Mouse (Mus musculus) T-helper 17 cell (primary cell): Measurements from ENCODE around the gene Iqcn.

Experiments
- in situ Hi-C, 2 experiments: fragments of 300-600 bp; cut with MboI, MseI; formaldehyde crosslinking; loops; 1 replicate in 1 of 2; 2 replicates in 1 of 2; pipeline ENCODE4 v1.15.1; 2025; ENCODE audit warnings: high pct_unique_total_duplicates in 2 of 2

Gene Iqcn

DNA sequence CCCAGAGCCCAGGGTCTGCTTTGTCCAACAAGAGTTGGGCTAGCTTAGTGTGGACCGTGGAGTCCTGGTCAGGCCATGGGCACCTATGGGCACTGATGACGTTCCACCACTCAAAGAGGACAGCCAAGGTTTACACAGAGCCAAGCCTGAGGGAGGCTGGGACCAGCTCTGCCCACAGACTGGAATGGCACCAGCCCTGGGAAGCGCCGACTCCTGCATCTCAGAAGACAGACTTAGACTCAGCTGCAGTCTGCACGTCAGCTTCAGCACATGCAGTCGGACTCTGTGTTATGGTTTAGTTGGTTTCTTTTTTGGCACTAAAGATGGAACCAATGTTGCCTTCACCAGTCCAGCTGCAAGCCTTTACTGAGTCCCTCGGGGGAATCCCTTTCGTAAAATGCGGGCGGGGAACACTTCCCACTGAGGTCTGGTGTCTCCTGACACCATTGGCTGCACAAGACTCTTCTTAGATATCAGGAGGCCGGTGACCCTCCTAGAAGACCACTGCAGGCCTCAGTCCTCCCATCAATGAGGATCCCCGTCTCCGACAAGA lies 46.9 kb downstream of the Iqcn start:
- in situ Hi-C loops = loop anchor here in 1 of 2 experiments (5.0 kb wide), 1 partner anchor 38 kb away; no protein-coding TSS in a partner anchor

DNA sequence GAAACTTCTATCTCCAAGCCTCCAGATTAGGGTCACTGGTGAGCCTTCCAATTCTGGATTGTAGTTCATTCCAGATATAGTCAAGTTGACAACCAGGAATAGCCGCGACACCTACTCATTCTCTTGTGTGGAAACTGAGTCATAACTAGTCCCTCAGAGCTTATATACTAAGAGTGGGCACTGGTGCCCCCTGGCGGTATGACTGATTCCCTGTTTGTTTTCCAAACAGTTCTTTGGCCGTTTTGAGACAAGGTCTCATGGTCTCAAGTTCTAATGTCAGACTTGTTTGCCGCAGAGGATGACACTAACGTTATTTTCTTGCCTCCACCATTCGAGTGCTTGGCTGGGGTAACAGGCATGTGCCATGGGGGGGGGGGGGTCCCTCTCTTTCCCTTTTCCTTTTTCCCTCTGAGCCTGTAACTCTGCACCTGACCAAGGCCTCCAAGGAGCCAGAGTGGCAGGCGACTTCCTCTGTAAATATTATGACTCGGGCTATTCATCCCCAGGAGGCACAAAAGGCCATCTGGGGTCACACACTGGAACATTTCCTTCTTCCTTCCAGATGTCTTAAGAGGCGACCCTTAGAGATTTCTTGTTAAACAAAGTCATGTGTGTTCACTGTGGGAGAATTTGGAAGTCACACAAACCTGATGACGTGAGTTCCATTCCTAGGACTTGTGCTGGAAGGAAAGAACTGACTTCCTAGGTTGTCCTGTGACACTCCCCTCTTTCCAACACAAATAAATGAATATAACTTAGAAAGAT lies 48.9 kb downstream of the Iqcn start:
- in situ Hi-C loops = loop anchor here in 1 of 2 experiments (5.0 kb wide), 1 partner anchor 40 kb away; no protein-coding TSS in a partner anchor

DNA sequence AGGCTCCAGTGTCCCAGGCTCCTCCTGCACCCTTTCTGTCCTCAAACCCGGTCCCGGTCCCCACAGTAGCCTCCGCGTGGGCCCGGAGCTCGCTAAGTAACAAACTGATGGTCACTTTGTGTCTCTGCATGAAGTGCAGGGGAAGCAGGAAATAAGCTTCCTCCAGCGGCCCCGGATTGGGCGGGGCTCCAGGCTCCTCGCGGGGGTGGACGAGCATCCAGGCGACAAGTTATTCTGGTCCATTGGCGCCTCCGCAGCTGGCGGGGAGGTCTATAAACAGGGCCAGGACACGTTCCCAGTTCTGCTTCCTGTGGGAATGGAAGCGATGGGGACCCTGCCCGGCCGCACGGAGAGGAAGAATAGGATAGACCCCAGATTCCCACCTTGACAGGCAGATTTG lies 49.9 kb downstream of the Iqcn start:
- in situ Hi-C loops = loop anchor here in 1 of 2 experiments (5.0 kb wide), 1 partner anchor 41 kb away; no protein-coding TSS in a partner anchor

DNA sequence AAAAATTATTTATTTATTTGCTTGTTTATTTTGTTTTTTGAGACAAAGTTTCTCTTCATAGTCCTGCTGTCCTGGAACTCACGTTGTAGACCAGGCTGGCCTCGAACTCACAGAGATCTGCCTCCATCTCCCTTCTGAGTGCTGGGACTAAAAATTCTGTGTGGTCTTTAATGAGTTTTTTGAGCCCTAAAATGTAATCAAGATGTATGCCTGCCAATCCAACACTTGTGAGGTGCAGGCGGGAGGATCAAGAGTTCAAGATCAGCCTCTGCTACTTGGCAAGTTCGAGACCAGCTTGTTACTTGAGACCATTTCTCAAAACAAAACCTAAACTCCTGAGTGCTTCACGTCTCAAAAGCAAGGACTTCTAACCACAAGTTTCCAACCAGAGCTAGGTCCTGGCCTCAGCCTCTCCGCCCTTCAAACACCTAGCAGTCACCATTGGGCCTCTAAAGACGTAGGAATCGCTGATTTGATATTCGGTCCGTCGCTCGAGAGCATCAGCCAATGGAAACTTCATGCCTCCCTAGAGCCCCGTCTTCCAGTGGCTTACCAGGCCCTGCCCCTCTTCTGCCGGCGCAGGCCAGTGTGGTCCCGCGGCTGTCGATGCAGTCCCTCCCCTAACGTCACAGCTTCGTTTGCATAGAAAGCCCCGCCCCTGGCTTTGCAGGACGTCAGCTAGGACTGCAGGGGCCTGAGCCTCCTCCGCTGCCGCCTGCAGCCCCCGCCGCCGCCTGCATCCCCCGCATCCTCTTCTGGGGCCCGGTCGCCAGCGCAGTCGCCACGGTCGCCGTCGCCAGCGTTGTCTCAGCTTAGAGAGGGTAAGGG lies 51.0 kb downstream of the Iqcn start, which contains the start of gene Rab3a:
Gene Rab3a (plus strand): TSS at position 637 of the 828 bp plus-strand sequence.
- in situ Hi-C loops = loop anchor here in 1 of 2 experiments (5.0 kb wide), 1 partner anchor 42 kb away; no protein-coding TSS in a partner anchor

DNA sequence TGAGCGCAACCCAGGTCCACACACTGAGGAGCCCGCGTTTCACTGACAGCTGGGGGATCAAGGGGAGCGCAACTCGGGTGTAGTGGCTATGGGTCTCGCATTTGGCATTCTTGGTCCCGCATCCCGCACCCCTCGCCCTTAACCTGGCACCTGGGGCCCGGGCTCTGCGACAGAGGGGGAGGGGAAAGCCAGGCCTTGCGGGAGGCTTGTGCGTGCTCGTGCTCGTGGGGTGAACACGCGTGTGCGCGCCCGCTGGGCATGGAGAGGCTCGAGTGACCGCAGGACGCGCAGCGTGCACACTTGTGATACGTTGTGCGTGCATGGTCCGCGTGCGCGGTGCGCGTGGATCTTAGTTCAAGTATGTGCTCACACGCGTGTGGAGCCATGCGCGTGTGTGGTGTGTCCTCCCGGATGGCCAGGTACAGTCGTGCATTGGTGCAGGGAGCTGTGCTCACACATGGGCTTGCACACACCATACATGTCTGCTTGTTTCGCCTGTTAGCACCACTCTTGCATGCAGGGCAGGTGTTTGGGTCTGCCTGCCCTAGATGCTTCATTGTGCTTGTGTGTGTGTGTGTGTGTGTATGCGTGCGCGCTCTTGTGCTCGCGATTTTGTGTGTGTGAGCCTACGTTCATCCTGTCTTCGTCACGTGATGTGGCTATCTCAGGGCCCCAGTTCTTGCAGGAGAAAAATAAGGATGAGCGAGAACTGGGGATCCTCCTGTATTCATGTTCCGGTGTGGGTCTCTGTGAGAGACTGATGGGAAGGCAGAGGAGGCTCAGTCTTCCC lies 51.8 kb downstream of the Iqcn start:
- in situ Hi-C loops = loop anchor here in 1 of 2 experiments (5.0 kb wide), 1 partner anchor 43 kb away; no protein-coding TSS in a partner anchor

DNA sequence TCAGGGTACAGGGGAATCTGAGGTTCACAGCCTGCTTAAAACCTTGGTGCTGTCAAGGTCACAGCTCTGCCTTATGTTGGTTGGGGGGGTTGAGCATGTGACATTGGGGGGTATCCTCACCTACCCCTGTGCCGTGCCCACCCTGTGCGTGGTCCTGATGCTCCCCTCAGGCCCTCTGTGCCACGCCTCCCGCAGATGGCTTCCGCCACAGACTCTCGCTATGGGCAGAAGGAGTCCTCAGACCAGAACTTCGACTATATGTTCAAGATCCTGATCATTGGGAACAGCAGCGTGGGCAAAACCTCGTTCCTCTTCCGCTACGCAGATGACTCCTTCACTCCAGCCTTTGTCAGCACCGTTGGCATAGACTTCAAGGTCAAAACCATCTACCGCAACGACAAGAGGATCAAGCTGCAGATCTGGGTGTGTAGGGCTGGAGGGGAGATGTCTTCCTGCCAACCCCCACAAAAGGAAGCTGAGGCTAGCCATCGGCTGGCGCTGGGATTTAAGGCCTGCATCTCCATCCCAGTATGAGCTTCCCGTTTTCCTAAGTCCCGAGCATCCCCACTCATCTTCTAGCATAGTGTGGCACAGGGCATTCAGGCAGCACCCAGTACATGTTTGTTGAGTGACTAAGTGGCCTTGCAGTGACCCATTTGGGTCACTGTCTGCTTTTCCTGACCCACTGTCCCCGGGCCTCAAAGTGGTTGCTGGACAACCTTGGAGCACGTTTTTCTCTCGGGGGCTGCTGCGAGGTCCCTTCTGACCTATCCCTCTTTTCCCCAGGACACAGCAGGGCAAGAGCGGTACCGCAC lies 52.6 kb downstream of the Iqcn start:
- in situ Hi-C loops = no loop called here

DNA sequence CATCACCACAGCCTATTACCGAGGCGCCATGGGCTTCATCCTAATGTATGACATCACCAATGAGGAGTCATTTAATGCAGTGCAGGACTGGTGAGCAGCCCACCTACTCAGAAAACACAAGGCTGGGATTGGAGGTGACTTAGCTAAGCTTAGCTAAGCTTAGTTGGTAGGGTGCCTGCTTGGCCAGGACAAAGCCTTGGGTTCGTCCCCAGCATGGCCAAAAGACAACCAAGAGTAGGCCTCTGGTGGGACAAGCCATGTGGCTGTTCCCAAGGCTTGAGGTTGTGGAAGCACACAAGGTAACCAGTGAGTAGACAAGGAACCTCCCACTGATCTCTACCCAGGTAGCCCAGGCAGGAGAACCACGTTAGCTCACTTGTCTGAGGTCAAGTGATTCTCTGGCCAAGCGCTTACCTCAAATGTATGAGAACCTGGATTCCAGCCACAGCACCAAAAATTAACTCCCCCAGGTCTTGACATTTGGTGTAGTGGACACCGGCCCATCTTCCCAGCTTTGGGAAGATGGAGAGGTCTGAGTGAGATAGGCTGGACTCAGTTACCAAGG lies 53.3 kb downstream of the Iqcn start:
- in situ Hi-C loops = no loop called here

DNA sequence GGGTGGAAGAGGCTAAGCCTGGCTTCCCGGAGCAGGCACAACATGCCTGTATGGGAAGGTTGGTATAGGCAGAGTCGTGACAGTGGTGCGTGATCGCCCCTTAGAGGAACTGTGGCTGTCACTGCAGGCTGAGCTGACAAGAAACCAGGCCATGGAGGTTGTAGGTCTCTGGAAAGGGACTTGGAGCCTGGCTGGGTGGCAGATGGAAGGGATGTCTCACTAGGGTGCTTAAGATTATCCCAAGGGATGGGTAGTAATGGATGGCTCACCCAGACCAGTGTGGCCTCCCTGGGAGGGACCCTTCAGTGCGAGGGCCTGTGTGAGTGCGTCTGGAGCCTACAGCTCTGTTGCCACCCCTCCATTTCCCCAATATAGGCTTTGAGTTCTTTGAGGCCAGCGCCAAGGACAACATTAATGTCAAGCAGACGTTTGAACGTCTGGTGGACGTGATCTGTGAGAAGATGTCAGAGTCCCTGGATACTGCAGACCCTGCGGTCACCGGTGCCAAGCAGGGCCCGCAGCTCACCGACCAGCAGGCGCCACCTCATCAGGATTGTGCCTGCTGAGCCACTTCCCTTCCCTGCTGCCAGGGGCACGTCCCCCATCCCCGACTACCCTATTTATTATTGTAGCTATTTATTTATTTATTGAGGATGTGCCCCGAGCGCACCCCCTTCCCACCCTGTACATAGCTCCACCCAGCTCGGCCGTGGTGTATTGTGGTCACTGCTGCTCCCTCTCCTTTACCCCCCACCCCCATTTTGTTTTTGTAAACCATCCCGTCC lies 54.5 kb downstream of the Iqcn start:
- in situ Hi-C loops = no loop called here

DNA sequence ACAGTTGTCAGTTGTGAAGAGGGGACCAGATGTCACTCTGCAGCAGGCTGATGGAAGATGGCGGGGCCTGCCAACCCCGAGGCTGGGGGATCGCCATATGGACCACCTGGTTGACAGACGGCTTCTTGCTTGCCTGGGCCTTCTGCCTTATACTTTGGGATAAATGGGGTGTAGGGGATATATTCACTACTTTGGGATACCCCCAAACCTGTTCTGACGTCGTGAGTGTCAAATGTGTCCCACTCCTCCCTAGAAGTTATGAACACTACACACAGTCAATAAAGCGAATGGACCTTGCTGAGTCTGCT lies 55.0 kb downstream of the Iqcn start:
- in situ Hi-C loops = no loop called here

DNA sequence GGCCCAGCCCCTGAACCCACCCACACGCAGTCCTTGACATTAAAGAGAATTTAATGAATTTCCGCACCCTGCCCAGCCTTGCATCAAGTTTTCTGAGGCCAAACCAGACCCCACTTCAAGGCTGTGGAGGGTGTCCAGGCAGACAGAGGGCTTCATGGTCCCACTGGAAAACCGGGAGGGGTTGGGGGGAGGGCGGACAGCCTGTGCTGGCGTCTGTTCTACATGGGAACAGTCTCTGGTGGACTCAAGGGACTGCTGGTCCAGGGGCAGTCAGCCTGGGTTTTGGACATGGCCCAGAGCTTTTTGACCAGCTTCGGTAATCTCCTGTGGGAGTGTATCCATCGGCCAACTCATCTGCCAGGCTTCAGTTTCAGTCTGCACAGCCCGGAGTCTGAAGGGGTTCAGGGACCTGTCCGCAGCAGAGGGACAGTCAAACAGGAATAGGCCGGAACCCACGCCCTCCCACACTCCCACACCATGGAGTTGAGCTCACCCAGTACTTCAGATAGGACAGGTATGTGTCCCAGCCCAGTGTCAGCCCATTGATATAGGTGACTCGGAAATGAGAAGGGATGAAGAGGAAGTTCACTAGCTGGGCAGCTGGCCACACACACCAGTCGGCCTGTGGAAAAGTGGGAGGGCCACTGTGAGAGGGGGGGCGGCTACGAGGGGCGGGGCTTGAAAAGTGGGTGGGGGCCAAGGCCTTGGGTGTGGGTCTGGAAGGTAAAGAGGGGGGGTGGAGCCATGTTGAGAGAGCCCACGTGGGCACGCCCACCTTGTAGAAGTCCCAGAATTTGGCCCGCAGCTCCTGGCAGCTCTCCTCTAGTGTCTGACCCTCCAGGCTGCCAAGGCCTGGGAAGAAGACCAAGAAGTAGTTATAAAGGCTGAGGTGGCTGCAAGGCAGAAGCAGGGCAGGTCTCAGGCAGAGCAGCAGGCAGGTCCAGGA lies 55.6 kb downstream of the Iqcn start:
- in situ Hi-C loops = no loop called here

DNA sequence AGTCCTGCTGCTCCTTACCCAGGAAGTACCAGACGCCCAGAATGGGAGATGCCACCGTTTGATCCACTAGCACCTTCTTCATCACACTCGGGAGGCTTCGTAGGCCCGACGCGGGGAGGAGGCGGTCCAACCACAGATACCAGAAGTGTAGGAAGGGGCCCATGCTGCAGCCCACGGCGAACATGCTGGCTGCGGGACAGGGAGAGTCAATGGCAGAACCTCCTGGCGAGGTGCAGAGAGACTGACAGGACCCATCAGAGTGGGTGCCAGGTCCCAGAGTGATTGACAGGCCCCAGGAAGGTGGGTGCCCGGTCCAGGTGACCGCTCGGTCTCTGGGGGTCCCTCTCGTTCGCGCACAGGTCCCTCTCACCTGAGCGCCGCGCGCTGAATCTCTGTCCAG lies 57.1 kb downstream of the Iqcn start:
- in situ Hi-C loops = loop anchor here in 1 of 2 experiments (10.0 kb wide), 1 partner anchor 1716 kb away; no protein-coding TSS in a partner anchor

DNA sequence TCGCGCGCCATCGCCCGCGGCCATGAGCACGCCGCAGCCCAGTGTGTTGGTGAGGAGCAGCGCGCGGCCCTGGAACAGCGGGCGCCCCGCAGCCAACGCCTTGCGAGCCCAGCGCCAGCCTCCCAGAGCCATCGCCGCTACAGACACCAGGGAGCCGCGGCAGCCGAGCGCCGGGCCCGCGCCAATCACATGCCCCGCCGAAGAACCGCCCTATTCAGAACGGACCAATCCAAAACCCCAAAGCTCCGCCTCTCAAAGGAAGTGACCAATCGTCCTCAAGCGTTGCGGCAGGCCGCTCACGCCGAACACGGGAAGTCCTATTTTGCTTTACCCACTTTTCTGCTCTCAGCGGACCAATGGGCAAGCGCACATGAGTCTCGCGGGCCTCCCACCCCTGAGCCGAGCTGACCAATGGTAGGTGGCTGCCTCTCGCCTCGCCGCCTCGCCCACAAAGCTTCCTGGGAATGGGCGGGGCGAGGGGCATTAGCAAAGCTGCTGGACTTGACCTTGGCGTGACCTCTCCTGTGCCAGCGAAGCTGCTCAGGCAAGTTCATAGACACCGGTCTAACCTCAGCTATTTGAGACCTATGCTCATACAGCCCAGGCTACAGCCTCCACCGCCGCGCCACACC lies 57.6 kb downstream of the Iqcn start, which contains the start of gene Mpv17l2:
Gene Mpv17l2 (minus strand): TSS at position 172 of the 632 bp plus-strand sequence.
- in situ Hi-C loops = loop anchor here in 1 of 2 experiments (10.0 kb wide), 1 partner anchor 1716 kb away; no protein-coding TSS in a partner anchor

DNA sequence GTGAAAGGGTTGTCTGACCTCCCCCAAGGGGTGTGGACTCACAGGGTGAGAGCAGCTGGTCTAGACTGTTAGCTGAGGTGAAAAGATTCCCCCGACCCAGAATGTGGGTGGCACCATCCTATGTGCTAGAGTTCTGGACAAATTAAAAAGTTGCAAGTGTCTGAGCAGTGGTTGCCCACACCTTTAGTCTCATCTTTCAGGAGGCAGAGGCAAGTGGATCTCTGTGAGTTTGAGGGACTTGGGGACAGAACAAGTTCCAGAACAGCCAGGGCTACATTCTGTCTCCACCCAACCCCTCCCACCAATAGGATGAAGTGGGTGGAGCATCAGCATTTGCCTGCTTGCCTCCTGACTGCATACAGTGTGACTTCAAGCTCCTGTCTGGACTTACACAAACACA lies 58.9 kb downstream of the Iqcn start:
- in situ Hi-C loops = loop anchor here in 1 of 2 experiments (10.0 kb wide), 1 partner anchor 1717 kb away; no protein-coding TSS in a partner anchor

DNA sequence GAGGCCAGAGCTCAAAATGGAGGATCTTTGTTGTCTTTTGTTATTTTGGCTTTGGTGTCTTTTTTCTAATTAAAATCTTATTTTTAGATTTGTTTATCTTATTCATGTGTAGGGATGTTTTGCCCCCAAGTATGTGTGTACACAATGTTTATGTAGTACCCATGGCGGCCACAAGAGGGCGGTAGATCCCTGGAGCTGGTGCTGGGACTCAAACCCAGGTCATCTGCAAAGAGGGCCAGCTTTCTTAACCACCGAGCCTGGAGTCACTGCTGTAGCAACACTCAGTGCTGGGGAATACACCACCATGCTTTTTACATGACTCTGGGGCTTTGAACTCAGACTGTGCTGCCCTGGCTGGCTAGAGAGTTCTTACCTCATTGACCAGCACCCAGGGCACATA lies 60.1 kb downstream of the Iqcn start:
- in situ Hi-C loops = loop anchor here in 1 of 2 experiments (10.0 kb wide), 1 partner anchor 1719 kb away; no protein-coding TSS in a partner anchor

DNA sequence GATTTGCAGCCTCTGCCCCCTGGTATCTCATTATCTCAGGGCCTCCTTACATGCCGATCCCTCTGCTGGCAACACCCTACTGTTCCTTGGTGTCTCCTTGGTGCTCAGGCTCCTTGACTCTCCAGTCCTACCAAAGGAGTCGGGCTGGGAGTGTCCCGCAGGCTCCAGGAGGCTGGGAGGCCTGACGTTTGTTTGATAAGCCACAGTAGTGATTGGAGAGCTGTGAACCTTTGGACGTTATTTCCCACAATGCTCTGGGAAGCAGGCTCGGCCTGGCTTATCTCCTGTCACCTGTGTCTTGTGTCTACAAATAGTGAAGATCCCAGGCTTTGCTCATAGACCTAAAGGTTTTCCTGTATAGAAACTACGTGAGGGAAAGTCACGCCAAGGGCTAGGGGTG lies 60.8 kb downstream of the Iqcn start:
- in situ Hi-C loops = loop anchor here in 1 of 2 experiments (10.0 kb wide), 1 partner anchor 1719 kb away; no protein-coding TSS in a partner anchor

DNA sequence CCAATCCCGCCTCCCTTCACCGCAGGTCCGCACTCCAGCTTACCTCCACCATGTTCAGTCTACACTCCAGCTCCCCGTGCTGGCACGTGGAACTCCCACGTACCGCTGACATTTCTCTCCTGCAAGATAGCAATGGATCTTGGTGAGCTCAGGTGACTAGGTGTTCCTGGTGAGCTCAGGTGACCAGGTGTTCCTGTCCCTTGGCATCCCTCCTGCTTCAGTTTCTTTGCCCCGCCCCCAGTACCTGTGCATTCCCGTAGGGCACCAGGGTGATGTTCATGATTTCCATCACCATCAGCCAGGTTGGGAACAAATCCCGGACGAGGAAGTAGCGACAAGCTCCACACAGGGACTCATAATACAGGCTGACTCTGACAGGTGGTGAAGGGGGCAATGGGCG lies 61.4 kb downstream of the Iqcn start:
- in situ Hi-C loops = loop anchor here (5.0 to 10.0 kb wide), 2 partner anchors 78 to 1720 kb away; no protein-coding TSS in a partner anchor

DNA sequence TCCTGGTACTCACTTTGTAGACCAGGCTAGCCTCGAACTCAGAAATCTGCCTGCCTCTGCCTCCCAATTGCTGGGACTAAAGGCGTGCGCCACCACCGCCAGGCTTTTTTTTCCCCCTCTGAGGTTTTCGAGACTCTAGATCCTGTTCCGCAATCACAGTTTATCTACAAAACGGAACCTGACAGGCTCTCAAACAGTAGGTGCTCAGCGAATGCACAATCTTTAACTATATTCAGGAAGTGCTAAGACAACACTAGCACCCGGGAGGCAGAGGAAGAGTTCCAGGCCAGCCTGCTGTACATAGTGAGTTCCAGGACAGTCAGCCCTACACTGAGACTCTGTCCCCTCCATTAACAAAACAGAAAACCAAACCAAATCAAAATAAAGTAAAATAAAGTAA lies 62.1 kb downstream of the Iqcn start:
- in situ Hi-C loops = loop anchor here (5.0 to 10.0 kb wide), 2 partner anchors 77 to 1721 kb away; no protein-coding TSS in a partner anchor
